Mouse (Mus musculus) liver, embryonic 14.5 days (tissue): ENCODE results near the gene Myo1b.

Experiments used
- CTCF ChIP-seq: IDR thresholded peaks from 2 replicates; pipeline ENCODE4 v1.5.1; 2016; ENCODE audit warnings: antibody characterized with exemption, low read depth, control low read depth
- EP300 ChIP-seq: IDR thresholded peaks from 2 replicates; pipeline ENCODE4 v1.6.1; 2016; ENCODE audit warnings: antibody characterized with exemption, low read depth

DNA sequence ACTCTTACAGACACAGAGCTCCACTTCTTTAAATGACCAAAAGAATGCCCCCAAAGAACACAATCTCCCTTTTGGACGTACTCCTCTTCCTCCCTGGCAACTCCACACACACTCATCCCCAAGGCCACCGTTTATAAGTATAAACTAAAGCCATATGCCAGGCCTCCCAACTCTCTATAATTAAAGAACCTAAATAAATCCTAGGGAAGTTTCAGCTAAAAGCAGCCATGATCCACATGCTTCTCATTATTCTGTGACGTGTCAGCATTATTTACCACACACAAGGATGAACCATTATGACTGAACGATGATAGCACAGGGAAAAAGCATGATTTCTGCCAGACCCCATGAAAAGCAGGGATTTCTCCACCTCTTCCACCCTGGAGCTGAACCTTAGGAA, 78.6 kb downstream of the Myo1b start:
- TF ChIP-seq CTCF = no peak
- TF ChIP-seq EP300 = no peak
